Mouse (Mus musculus): ENCODE measurements around the gene Kif1b. TPM values are rescaled to one million over a fixed set of nuclear protein-coding genes. Genes with fewer than 3 reads are reported as not detected.

Gene Kif1b
- polyA plus RNA-seq, 1 experiment from 2014 or later: 5.5 TPM

GRCm38 (mm10) chr4:149182192-149182591, 125.3 kb downstream of the Kif1b start:
- Histone ChIP-seq H3K4me1 (ENCODE audit: control insufficient read depth, low read depth, low read length) (peaks cover 8% of the 10 kb centered on the region), H3K4me3 (ENCODE audit: low read depth, low read length) (no peak overlapping the region), H3K9me3 (replicated peaks; ENCODE audit: control insufficient read depth, low read length) (no peaks in the 10 kb centered on the region), H3K4me2 (ENCODE audit: low read depth, low read length) (no peak overlapping the region), H3K9ac (ENCODE audit: low read depth, low read length) (no peak overlapping the region), H3K36me3 (ENCODE audit: control insufficient read depth, insufficient read depth) (no peaks in the 10 kb centered on the region; the same call in 1 of the 2 replicates), H3K27ac (ENCODE audit: low read length) (no peak overlapping the region), H3K27me3 (ENCODE audit: control insufficient read depth, insufficient read depth, low read depth, low read length) (no peaks in the 10 kb centered on the region)
- 57% methylated on average over 7 of the region's 7 CpGs for WGBS (ENCODE audit: insufficient replicate concordance)
- no peak for ATAC-seq (ENCODE audit: low read depth)

GRCm38 (mm10) chr4:149179573-149179972, 127.9 kb downstream of the Kif1b start:
- 0 out of 2 replicates have a peak, but pooled peaks have one; percentile 14 for ATAC-seq (ENCODE audit: low read depth)
- no peaks in the 10 kb centered on the region; the same call in 1 of the 2 replicates for H3K36me3 ChIP-seq (ENCODE audit: control insufficient read depth, insufficient read depth)
- 54% methylated on average over 4 of the region's 4 CpGs for WGBS (ENCODE audit: insufficient replicate concordance)
- H3K9me3 ChIP-seq (replicated peaks; ENCODE audit: control insufficient read depth, low read length): no peaks in the 10 kb centered on the region
- H3K4me3 ChIP-seq (ENCODE audit: low read depth, low read length): no peak overlapping the region
- H3K4me2 ChIP-seq (ENCODE audit: low read depth, low read length): no peak overlapping the region
- 0 out of 2 replicates have a peak overlapping the region, but pooled peaks have one; percentile 11 for H3K27ac ChIP-seq (ENCODE audit: low read length)
- H3K27me3 ChIP-seq (ENCODE audit: control insufficient read depth, insufficient read depth, low read depth, low read length): no peaks in the 10 kb centered on the region
- H3K4me1 ChIP-seq (ENCODE audit: control insufficient read depth, low read depth, low read length): peaks cover 8% of the 10 kb centered on the region
- no peak overlapping the region for H3K9ac ChIP-seq (ENCODE audit: low read depth, low read length)

- 0 out of 2 replicates have a peak overlapping the region, but pooled peaks have one; percentile 11 for H3K27ac ChIP-seq (ENCODE audit: low read length)
- no peaks in the 10 kb centered on the region; the same call in 1 of the 2 replicates for H3K36me3 ChIP-seq (ENCODE audit: control insufficient read depth, insufficient read depth)
- H3K9me3 ChIP-seq (replicated peaks; ENCODE audit: control insufficient read depth, low read length): no peaks in the 10 kb centered on the region
- H3K27me3 ChIP-seq (ENCODE audit: control insufficient read depth, insufficient read depth, low read depth, low read length): no peaks in the 10 kb centered on the region
- 59% methylated on average over 7 of the region's 7 CpGs for WGBS (ENCODE audit: insufficient replicate concordance)
- no peak overlapping the region for H3K4me2 ChIP-seq (ENCODE audit: low read depth, low read length)
- no peak overlapping the region for H3K9ac ChIP-seq (ENCODE audit: low read depth, low read length)
- peaks cover 8% of the 10 kb centered on the region for H3K4me1 ChIP-seq (ENCODE audit: control insufficient read depth, low read depth, low read length)
- H3K4me3 ChIP-seq (ENCODE audit: low read depth, low read length): no peak overlapping the region
- ATAC-seq (ENCODE audit: low read depth): no peak
Measured at GRCm38 (mm10) chr4:149179160-149179559, 128.3 kb downstream of the Kif1b start.

- ATAC-seq (ENCODE audit: low read depth): no peak
- 57% methylated on average over 7 of the region's 7 CpGs for WGBS (ENCODE audit: insufficient replicate concordance)
- Histone ChIP-seq H3K4me2 (ENCODE audit: low read depth, low read length) (no peak overlapping the region), H3K9ac (ENCODE audit: low read depth, low read length) (no peak overlapping the region), H3K27ac (ENCODE audit: low read length) (no peak overlapping the region), H3K9me3 (replicated peaks; ENCODE audit: control insufficient read depth, low read length) (no peaks in the 10 kb centered on the region), H3K4me3 (ENCODE audit: low read depth, low read length) (no peak overlapping the region), H3K4me1 (ENCODE audit: control insufficient read depth, low read depth, low read length) (peaks cover 8% of the 10 kb centered on the region), H3K27me3 (ENCODE audit: control insufficient read depth, insufficient read depth, low read depth, low read length) (no peaks in the 10 kb centered on the region), H3K36me3 (ENCODE audit: control insufficient read depth, insufficient read depth) (no peaks in the 10 kb centered on the region; the same call in 1 of the 2 replicates)
Measured at GRCm38 (mm10) chr4:149178328-149178727, 129.2 kb downstream of the Kif1b start.

GRCm38 (mm10) chr4:149177046-149177445, 130.4 kb downstream of the Kif1b start:
- Histone ChIP-seq H3K9me3 (replicated peaks; ENCODE audit: control insufficient read depth, low read length) (no peaks in the 10 kb centered on the region), H3K36me3 (ENCODE audit: control insufficient read depth, insufficient read depth) (no peaks in the 10 kb centered on the region; the same call in 1 of the 2 replicates), H3K9ac (ENCODE audit: low read depth, low read length) (no peak overlapping the region), H3K27ac (ENCODE audit: low read length) (no peak overlapping the region), H3K27me3 (ENCODE audit: control insufficient read depth, insufficient read depth, low read depth, low read length) (no peaks in the 10 kb centered on the region), H3K4me3 (ENCODE audit: low read depth, low read length) (no peak overlapping the region), H3K4me1 (ENCODE audit: control insufficient read depth, low read depth, low read length) (peaks cover 8% of the 10 kb centered on the region), H3K4me2 (ENCODE audit: low read depth, low read length) (no peak overlapping the region)
- WGBS (ENCODE audit: insufficient replicate concordance): 62% methylated on average over 5 of the region's 5 CpGs
- no peak for ATAC-seq (ENCODE audit: low read depth)

GRCm38 (mm10) chr4:149176645-149177044, 130.8 kb downstream of the Kif1b start:
- ATAC-seq (ENCODE audit: low read depth): peak; percentile 44
- 68% methylated on average over 6 of the region's 6 CpGs for WGBS (ENCODE audit: insufficient replicate concordance)
- Histone ChIP-seq H3K4me1 (ENCODE audit: control insufficient read depth, low read depth, low read length) (peaks cover 8% of the 10 kb centered on the region), H3K36me3 (ENCODE audit: control insufficient read depth, insufficient read depth) (no peaks in the 10 kb centered on the region), H3K4me2 (ENCODE audit: low read depth, low read length) (no peak overlapping the region), H3K27ac (ENCODE audit: low read length) (no peak overlapping the region), H3K27me3 (ENCODE audit: control insufficient read depth, insufficient read depth, low read depth, low read length) (no peaks in the 10 kb centered on the region), H3K9ac (ENCODE audit: low read depth, low read length) (no peak overlapping the region), H3K9me3 (replicated peaks; ENCODE audit: control insufficient read depth, low read length) (no peaks in the 10 kb centered on the region), H3K4me3 (ENCODE audit: low read depth, low read length) (no peak overlapping the region)

- Histone ChIP-seq H3K9me3 (replicated peaks; ENCODE audit: control insufficient read depth, low read length) (no peaks in the 10 kb centered on the region), H3K4me1 (ENCODE audit: control insufficient read depth, low read depth, low read length) (peaks cover 13% of the 10 kb centered on the region), H3K4me2 (ENCODE audit: low read depth, low read length) (no peak overlapping the region), H3K4me3 (ENCODE audit: low read depth, low read length) (no peak overlapping the region), H3K27ac (ENCODE audit: low read length) (no peak overlapping the region), H3K27me3 (ENCODE audit: control insufficient read depth, insufficient read depth, low read depth, low read length) (no peaks in the 10 kb centered on the region), H3K36me3 (ENCODE audit: control insufficient read depth, insufficient read depth) (no peaks in the 10 kb centered on the region), H3K9ac (ENCODE audit: low read depth, low read length) (no peak overlapping the region)
- 37% methylated on average over 6 of the region's 6 CpGs for WGBS (ENCODE audit: insufficient replicate concordance)
- no peak for ATAC-seq (ENCODE audit: low read depth)
Measured at GRCm38 (mm10) chr4:149173661-149174060, 133.8 kb downstream of the Kif1b start.

GRCm38 (mm10) chr4:149172666-149173065, 134.8 kb downstream of the Kif1b start:
- H3K4me2 ChIP-seq (ENCODE audit: low read depth, low read length): no peak overlapping the region
- 68% methylated on average over 2 of the region's 2 CpGs for WGBS (ENCODE audit: insufficient replicate concordance)
- H3K27me3 ChIP-seq (ENCODE audit: control insufficient read depth, insufficient read depth, low read depth, low read length): no peaks in the 10 kb centered on the region
- no peaks in the 10 kb centered on the region for H3K9me3 ChIP-seq (replicated peaks; ENCODE audit: control insufficient read depth, low read length)
- H3K4me1 ChIP-seq (ENCODE audit: control insufficient read depth, low read depth, low read length): peaks cover 12% of the 10 kb centered on the region
- H3K27ac ChIP-seq (ENCODE audit: low read length): peak overlapping the region; percentile 6
- ATAC-seq (ENCODE audit: low read depth): no peak
- no peaks in the 10 kb centered on the region for H3K36me3 ChIP-seq (ENCODE audit: control insufficient read depth, insufficient read depth)
- H3K9ac ChIP-seq (ENCODE audit: low read depth, low read length): no peak overlapping the region
- no peak overlapping the region for H3K4me3 ChIP-seq (ENCODE audit: low read depth, low read length)

GRCm38 (mm10) chr4:149172083-149172482, 135.4 kb downstream of the Kif1b start:
- no peak overlapping the region for H3K27ac ChIP-seq (ENCODE audit: low read length)
- no peaks in the 10 kb centered on the region for H3K9me3 ChIP-seq (replicated peaks; ENCODE audit: control insufficient read depth, low read length)
- no peak for ATAC-seq (ENCODE audit: low read depth)
- WGBS (ENCODE audit: insufficient replicate concordance): 68% methylated on average over 5 of the region's 5 CpGs
- H3K4me3 ChIP-seq (ENCODE audit: low read depth, low read length): no peak overlapping the region
- no peaks in the 10 kb centered on the region for H3K36me3 ChIP-seq (ENCODE audit: control insufficient read depth, insufficient read depth)
- no peak overlapping the region for H3K9ac ChIP-seq (ENCODE audit: low read depth, low read length)
- no peaks in the 10 kb centered on the region for H3K27me3 ChIP-seq (ENCODE audit: control insufficient read depth, insufficient read depth, low read depth, low read length)
- peaks cover 13% of the 10 kb centered on the region for H3K4me1 ChIP-seq (ENCODE audit: control insufficient read depth, low read depth, low read length)
- H3K4me2 ChIP-seq (ENCODE audit: low read depth, low read length): no peak overlapping the region

All from liver, embryonic 16.5 days (tissue).